Mouse (Mus musculus) neutrophil, adult 59 days (primary cell): ENCODE results near the gene Zfp975. TPM values are rescaled to one million over a fixed set of nuclear protein-coding genes. Genes with fewer than 3 reads are reported as not detected.

Experiments
- total RNA-seq, 2 experiments: library from RNA; stranded (reverse); gene quantifications; 1 replicate in 1 of 2; 2 replicates in 1 of 2; pipeline ENCODE4 v1.2.4; 2023

Zfp975 gene
- total RNA-seq = 1 to 10 TPM; 1.3 to 1.7 TPM

DNA sequence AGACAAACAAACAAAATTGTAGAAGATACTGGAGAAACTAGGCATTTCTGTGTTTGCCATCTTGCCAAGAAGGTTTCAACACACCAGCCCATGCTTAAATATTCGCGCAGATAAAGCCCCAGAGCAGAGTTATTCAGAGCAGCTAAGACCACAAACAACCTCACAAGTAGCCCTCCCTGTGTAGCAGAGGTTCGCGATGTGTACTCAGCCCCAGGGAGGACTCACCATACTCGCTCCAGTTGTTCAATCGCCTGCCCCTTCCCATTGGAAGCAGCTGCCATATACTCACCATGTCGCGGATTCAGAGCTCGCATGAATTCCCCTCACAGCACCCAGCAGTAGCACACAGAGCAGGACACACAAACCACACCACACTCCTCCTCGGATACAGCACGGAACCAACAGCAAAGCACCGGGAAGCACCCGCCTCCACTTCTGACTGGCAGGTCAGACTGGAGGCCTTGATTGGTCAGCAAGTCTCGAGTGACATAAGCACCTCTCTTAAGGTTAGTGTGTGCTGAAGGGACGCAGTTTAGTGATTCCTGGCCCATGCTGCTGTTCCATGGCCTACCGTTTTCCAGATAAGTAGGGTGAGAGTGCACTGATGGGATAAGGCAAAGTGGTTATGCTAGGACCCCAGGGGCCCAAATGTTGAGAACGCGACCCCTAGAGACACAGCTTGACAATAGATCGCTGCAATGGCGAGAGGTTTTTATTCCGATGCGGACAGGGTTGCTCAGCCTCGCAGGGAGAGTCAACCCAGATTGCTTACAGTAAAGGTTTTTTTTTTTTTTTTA lies at the start of gene Zfp975:
Gene Zfp975, minus strand, starts transcription at position 381 of the 797 bp plus-strand sequence.

DNA sequence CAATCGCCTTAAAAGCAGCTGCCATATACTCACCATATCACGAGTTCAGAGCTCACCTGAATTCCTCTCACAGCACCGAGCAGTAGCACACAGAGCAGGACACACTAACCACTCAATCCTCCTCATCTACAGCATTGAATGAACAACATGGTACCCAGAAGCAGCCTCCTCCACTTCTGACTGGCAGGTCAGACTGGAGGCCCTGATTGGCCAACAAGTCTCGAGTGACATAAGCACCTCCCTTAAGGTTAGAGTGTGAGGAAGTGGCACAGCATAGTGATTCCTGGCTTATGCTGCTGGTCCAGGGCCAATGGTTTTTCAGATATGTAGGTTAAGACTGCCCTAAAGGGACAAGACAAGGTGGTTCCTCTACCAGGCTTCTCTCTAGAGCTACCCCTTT lies 34.4 kb upstream of the Zfp975 start, which contains the start of gene Gm17067:
Gene Gm17067, minus strand, starts transcription at position 101 of the 400 bp plus-strand sequence.

DNA sequence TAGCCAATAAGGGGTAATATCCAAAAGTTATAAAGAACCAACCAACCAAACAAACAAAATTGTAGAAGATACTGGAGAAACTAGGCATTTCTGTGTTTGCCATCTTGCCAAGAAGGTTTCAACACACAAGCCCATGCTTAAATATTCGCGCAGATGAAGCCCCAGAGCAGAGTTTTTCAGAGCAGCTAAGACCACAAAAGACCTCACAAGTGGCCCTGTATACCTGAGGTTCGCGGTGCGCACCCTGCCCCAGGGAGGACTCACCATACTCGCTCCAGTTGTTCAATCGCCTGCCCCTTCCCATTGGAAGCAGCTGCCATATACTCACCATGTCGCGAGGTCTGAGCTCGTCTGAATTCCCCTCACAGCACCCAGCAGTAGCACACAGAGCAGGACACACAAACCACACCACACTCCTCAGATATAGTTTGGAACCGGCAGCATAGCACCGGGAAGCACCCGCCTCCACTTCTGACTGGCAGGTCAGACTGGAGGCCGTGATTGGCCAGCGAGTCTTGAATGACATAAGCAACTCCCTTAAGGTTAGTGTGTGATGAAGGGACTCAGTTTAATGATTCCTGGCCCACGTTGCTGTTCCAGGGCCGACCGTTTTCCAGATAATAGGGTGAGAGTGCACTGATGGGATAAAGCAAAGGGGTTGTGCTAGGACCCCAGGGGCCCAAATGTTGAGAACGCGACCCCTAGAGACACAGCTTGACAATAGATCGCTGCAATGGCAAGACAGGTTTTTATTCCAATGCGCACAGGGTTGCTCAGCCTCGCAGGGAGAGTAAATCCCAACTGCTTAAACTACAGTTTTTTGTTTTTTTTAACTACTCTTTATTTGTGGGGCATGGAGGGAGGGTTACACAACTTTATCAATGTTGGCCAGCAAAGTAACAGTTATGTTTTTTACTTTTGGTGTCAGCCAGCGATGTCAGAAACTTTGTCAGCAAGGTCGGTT lies 50.1 kb downstream of the Zfp975 start, which contains the start of gene Zfp976:
Gene Zfp976, minus strand, starts transcription at position 437 of the 964 bp plus-strand sequence.

Other genes starting within 250 kb of the Zfp975 start
- gene 4933421I07Rik, start 244.6 kb downstream of the Zfp975 start, total RNA-seq = not detected
- gene Zfp141, start 187.0 kb downstream of the Zfp975 start, total RNA-seq = 10 to 100 TPM; 16.9 to 21.0 TPM
- not detected for gene Gm21028, start 114.2 kb downstream of the Zfp975 start, total RNA-seq
- gene Zfp977, start 100.2 kb downstream of the Zfp975 start, total RNA-seq = not detected
- gene Zfp976, start 50.2 kb downstream of the Zfp975 start, total RNA-seq = under 1 TPM; 0.64 to 0.86 TPM
- not detected for gene Gm17067, start 34.3 kb upstream of the Zfp975 start, total RNA-seq
- not detected for gene Vmn2r62, start 100.8 kb upstream of the Zfp975 start, total RNA-seq
- gene Gm2381, start 174.5 kb upstream of the Zfp975 start, total RNA-seq = not detected
- gene Vmn2r63, start 241.1 kb upstream of the Zfp975 start, total RNA-seq = not detected